Mouse (Mus musculus) ES-Bruce4 (cell line): ENCODE measurements around the gene Tmem265.

Experiments used
- CTCF ChIP-seq: IDR thresholded peaks from one replicate; pipeline ENCODE4 v1.8.1; 2011; ENCODE audit warnings: low read depth, low read length
- EP300 ChIP-seq: IDR thresholded peaks from 2 replicates; pipeline ENCODE4 v1.6.1; 2011; ENCODE audit warnings: low read depth, low read length; ENCODE audit not compliant: insufficient read depth
- POLR2A ChIP-seq: IDR thresholded peaks from one replicate; pipeline ENCODE4 v1.8.1; 2011; ENCODE audit warnings: low read length; ENCODE audit not compliant: insufficient read depth

DNA sequence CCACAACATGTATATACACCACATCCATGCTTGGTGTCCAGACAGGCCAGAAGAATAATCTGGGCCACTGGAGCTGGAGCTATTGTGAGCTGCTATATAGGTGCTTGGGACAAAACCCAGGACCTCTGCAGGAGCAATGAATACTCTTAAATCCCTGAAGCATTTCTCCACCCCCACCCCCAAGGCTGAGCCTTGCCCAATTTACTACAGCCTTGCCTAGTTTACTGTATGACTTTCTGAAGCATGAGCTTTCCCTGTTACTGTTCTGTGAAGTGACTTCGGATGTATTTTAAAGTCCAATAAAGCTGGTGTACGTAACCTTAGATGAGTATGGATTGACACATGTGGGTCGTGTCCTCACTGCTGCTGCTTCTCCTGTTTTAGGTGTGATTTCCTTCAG lies 47.4 kb upstream of the Tmem265 start:
- no peak for TF ChIP-seq CTCF
- no peak for TF ChIP-seq POLR2A
- TF ChIP-seq EP300, result no peak
